Mouse (Mus musculus) megakaryocyte progenitor cell, adult 5-6 weeks (primary cell): ENCODE data around the gene Fndc3c1. TPM values are rescaled to one million over a fixed set of nuclear protein-coding genes. Genes with fewer than 3 reads are reported as not detected.

Experiments used
- ATAC-seq: replicated peaks from 2 replicates; pipeline ENCODE4 v1.8.0; 2016; ENCODE audit warnings: mild to moderate bottlenecking, moderate TSS enrichment, inconsistent platforms; ENCODE audit not compliant: poor library complexity
- total RNA-seq, 2 experiments: library from RNA; stranded (forward) in 1 of 2; stranded (reverse) in 1 of 2; fragments of 157-497, 149-512 nt in 1 of 2; fragments of 200-1000 nt in 1 of 2; gene quantifications; 2 replicates each; pipeline versions ENCODE4 v1.2.3 to v1.2.4; 2015 to 2017

Fndc3c1 gene
- total RNA-seq (2015) (not detected in 2 replicates), total RNA-seq (2017) (not detected in 2 replicates)

DNA sequence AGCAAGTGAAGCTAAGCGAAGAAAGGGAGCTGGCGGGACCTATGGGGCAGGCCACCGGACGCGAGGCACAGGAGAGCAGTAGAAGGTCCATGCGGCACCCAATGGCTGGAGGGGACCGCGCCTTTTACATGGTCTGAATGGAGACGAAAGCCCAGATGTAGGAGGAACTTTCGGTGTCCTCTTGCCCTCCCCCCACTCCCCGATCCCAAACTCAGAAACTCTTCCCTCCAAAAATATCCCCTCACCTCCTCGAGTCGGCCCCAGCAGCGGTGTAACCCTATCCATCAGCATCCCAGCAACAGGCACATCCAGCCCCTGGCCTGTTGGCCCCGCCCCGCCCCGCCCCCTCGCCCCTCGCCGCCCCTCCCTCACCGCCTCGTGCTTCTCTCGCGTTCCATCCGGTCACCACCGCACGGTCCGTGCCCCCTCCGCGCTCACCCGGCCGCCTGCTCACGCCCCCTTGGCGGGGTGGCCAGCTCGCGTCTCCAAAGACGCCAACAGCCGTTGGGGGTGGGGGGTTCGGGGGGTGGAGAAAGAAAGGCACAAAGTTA is at the start of gene Fndc3c1:
Gene Fndc3c1 (minus strand): TSS at position 301 of the 551 bp plus-strand sequence.
- peak; percentile 34; the same call in 1 of the 2 replicates for ATAC-seq

DNA sequence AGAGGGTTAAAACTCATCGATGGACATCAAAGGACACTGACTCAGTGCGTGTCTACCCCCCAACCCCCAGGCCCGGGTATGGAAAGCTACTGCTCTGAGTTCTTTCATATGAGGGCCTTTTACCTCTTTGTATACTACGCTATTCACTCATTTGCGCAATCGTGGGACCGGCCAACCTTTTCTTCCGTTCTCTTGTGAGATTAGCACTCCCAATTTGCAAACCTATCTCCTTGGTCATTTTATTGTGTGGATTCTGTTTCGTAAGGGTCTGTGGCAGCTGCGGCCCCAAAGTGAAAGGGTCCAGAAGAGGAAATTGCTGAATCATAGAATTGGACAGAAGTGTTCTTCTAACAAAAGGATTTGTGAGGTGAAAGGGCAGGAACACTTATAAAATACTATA is 1.2 kb upstream of the Fndc3c1 start:
- ATAC-seq = peak; percentile 52

DNA sequence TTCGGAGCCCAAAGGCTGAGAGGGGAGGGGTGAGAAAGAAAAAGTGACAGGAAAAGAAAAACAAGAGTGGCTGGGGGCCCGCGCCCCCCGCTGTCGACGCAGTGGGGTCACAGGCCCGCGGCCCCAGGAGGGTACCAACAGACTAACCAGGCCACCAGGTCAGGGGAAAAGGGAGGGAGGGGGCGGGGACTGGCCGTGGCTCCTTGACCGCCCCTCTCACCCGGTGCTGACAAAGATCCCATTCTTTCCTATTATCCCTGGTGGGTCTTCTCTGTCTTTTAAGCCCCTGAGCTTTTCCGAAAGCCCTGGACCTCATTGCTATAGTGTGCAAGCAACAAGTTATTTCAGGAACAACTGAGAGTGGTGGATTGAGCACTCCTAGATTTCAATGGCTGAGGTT is 470 bp upstream of the Fndc3c1 start:
- no peak for ATAC-seq

DNA sequence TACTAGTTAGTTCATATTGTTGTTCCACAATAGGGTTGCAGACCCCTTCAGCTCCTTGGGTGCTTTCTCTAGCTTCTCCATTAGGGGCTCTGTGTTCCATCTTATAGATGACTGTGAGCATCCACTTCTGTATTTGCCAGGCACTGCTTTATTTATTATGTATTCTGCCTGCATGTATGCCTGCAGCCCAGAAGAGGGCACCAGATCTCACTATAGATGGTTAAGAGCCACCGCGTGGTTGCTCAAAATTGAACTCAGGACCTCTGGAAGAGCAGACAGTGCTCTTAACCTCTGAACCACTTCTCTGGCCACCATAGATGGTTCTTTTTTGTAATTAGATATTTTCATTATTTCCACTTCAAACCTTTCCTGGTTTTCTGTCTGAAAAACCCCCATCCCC is 5.3 kb downstream of the Fndc3c1 start:
- ATAC-seq = 0 out of 2 replicates have a peak, but pooled peaks have one; percentile 46

DNA sequence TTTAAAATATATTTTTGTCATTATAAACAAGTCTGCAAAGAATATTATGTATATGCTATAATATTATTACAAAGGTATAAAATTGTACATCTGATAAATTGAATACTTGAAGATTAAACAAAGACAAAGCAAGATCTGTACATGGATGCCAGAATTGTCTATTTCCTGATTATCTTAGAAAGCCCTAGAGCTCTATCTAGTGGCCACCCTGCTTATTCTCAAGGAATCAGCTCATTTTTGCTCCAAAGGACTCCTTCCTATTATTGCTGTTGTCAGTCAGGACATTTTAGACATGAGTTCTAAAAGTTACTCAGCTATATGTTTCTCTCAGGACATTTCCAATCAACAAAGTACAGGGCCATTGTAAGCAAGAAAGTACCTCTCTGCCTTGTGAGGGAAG is 99.9 kb downstream of the Fndc3c1 start:
- no peak for ATAC-seq

DNA sequence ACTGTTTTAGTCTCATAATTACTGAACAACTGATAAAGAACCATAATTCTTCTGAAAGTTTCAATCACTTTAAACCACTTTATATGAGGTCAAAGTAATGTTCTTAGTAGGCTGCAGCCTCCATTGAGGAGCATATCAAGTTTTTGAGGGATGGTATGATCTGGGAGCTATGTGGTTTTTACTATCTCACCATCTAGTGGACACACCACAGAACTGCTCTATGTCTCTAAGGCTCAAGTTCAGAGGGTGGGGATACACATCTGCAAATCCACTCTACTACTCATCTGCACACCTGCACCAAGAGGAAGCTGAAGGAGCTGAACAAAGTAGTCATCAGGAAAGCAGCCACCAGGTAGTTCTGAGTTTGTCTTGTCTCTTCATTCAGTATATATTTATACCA is 104.6 kb downstream of the Fndc3c1 start:
- 0 out of 2 replicates have a peak, but pooled peaks have one; percentile 34 for ATAC-seq

Other genes starting within 250 kb of the Fndc3c1 start
- gene Fnd3c2, start 230.0 kb downstream of the Fndc3c1 start, total RNA-seq (2015) = not detected in 2 replicates
- gene Fnd3c2, start 230.0 kb downstream of the Fndc3c1 start, total RNA-seq (2017) = not detected in 2 replicates
- 0.15 and 0.52 TPM in 2 replicates for gene Gm5127, start 97.8 kb upstream of the Fndc3c1 start, total RNA-seq (2015)
- not detected in 2 replicates for gene Gm5127, start 97.8 kb upstream of the Fndc3c1 start, total RNA-seq (2017)
- gene Cysltr1, start 118.3 kb upstream of the Fndc3c1 start, total RNA-seq (2015) = 1.6 and 2.5 TPM in 2 replicates
- 1.0 and 3.3 TPM in 2 replicates for gene Cysltr1, start 118.3 kb upstream of the Fndc3c1 start, total RNA-seq (2017)